Mouse (Mus musculus) liver, embryonic 14.5 days (tissue): ENCODE measurements around the gene Amigo2.

Source experiments
- CTCF ChIP-seq: IDR thresholded peaks from 2 replicates; pipeline ENCODE4 v1.5.1; 2016; ENCODE audit warnings: antibody characterized with exemption, low read depth, control low read depth
- EP300 ChIP-seq: IDR thresholded peaks from 2 replicates; pipeline ENCODE4 v1.6.1; 2016; ENCODE audit warnings: antibody characterized with exemption, low read depth

- TF ChIP-seq EP300: no peak
- no peak for TF ChIP-seq CTCF
These were observed 30.2 kb upstream of the Amigo2 start for GRCm38 (mm10) chr15:97277328-97277727.
